Mouse (Mus musculus) layer of hippocampus, adult 9-11 months (tissue): Measurements from ENCODE around the gene Zdhhc13.

Experiments used
- DNase-seq: peaks from one replicate; pipeline ENCODE4 v3.0.0; 2022

Zdhhc13 gene

GRCm38 (mm10) chr7:48784773-48785523, 3.9 kb upstream of the Zdhhc13 start:
- no peak for DNase-seq

DNA sequence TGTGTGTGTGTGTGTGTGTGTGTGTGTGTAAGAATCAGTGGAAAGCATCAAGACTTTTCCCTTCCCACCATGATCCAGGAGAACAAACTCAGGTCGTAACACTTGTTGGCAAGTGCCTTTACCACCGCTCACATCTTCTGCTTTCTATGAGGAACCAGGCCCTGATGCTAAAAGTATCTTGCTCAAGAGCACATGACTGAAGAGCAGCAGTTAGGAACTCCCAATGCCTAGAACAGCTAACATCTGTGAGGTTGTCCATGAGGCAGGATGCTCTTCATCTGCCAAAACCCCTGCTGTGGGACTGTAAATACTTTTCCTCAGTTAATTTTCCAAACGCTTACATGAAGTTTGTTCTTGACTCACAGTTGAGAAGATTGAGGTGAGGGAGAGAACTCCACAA, 455 bp upstream of the Zdhhc13 start:
- peak; percentile 50 for DNase-seq

DNA sequence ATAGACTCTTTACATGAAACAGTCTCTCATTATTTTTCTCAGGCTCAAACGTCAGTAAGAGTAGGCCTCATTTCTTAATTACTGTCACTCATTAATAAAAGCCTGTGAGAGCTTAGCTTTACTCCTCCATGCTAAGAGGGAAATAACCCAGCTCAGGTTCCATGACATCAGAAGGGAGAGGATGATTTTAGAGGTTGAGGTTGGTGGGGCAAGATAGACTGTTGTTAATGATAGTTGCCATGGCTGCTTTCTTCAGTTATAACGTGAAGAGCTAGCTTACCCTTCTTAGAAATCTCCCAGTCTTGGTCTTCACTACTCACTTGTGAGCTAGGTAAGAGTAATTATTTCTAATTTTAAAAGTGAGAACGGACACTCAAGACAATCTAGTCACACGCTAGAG, 1.3 kb downstream of the Zdhhc13 start:
- DNase-seq = no peak

DNA sequence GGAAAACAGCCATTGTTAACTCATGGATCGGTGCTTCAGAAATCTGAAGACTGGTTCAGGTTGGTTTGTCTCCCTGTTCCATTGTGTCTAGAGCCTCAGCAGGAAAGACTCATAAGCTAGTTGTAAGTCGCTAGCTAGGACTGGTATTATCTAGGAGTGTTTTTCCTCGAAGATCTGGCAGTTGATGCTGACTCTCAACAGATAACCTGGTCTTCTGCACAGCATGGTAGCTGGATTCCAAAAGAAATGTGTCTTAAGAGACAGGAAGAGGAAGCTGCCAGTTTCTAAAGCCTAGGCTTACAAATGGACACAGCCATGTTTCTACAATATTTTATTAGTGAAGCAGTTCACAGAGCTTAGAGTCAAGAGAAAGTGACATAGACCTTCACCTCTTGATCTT, 2.6 kb downstream of the Zdhhc13 start:
- no peak for DNase-seq

- no peak for DNase-seq
These were observed 6.3 kb downstream of the Zdhhc13 start for GRCm38 (mm10) chr7:48795130-48795529.

DNA sequence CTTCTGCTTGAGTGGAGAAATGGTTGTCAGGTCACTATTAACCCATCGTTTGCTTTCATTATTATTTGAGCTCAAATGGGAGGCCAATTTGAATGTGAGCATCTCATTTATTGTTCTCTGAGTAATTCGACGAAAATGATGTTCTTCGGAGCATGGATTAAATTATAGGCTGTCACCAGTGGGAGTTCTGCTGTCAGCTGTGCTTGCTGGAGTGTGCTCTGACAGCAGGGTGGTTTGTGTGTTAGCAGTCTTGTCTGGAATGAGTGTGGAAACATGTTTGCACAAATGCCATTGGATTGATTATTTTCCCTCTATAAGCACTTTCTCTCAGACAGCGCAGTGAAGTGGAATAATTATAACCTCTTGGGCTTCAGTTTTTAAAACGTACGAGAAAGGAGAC, 14.6 kb downstream of the Zdhhc13 start:
- peak; percentile 9 for DNase-seq

DNA sequence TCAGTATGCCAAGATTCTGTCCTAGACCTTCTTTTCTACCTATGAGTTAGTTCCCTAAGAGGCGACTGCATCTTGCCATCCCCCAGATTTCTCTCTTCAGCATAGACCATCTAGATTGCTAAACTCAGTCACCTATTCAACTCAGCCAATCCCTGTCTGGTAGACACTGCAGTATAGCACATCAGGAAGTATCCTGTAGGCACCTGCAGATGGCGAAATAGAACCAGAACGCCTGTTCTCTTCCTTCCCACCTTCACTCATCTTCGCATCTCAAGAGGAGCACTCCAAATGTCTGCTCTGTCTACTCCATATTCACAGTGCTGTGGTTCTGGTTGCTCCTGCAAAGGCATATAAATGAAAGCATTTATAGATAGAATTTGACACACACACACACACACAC, 17.8 kb downstream of the Zdhhc13 start:
- no peak for DNase-seq

- no peak for DNase-seq
These were observed 21.8 kb downstream of the Zdhhc13 start for GRCm38 (mm10) chr7:48810652-48811051.

DNA sequence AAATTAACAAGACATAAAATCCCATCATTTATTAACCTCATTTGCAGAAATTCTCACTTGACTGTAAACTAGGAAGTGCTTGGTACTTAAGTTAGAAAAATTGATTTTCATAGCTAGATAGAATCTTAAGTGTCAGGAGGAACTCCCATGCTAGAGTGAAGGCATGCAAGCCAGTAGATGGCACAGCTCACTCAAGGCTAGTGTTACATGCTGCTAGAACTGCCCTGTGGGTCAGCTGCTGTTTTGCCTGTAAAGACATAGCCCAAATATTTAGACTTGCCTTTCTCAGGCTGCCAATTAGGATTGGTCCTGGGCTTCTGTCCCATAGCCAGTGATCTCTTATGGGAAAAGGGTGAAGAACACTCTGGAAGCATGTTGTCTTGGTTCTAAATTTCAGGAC, 23.6 kb downstream of the Zdhhc13 start:
- DNase-seq = no peak

DNA sequence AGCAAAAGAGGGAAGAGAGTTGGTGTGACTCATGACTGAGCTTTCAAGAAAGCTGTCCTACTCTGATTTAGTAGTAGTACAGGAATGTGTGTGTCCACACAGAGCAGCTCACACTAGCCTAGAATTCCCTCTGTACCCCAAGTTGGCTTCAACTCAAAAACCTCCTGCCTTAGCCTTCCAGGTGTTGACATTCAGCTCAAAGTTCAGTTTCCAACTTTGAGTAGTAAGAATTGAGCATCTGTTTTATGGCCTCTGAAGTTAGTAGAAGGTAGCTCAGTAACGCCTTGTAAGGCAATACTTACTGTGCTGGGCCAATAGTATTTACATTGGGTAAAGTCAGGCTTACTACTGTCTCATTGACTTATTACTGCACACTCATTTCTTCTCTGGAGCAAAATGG, 24.8 kb downstream of the Zdhhc13 start:
- DNase-seq = no peak

DNA sequence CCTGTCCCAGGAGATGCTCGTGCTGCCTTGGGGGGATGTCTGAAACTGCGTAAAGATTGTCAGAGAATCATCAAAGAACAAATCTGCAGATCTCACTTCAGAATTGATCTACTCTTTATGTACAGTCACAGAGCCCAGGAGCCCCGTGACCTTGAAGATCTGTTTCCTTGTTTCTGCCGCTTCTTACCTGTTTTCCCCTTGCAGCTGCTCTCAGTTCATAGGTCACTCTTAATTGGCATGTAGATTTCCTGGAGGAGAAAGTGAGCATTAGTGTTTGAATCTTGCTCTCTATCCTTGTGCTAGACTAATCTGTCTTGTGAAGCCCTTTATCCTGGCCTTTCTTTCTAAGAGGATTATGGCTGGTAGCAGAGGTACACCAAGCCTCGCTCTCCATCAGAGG, 32.9 kb downstream of the Zdhhc13 start:
- DNase-seq = no peak

DNA sequence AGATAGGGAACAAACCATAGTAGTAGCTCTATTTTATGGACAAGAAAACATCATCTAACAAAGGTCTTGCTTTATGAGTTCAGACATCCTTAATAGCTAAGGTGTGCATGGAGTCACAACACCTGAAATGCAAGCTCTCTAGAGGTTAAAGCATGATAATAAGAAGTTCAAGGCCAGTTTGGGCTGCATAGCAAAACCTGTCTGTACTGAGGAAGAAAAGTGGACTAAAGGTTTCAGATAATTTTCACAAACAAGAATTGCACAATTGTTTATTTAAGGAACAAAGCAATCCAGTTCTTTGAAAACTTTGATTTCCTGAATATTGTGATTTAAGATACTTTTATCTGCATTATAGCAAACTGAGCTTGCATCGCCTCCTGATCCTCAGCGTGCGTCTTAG, 34.8 kb downstream of the Zdhhc13 start:
- DNase-seq = no peak

GRCm38 (mm10) chr7:48824671-48825070, 35.9 kb downstream of the Zdhhc13 start:
- DNase-seq = no peak

GRCm38 (mm10) chr7:48825170-48825569, 36.4 kb downstream of the Zdhhc13 start:
- DNase-seq = no peak

- no peak for DNase-seq
These were observed 40.5 kb downstream of the Zdhhc13 start for GRCm38 (mm10) chr7:48829177-48829910.

- DNase-seq = no peak
These were observed 41.6 kb downstream of the Zdhhc13 start for GRCm38 (mm10) chr7:48830395-48830794.

DNA sequence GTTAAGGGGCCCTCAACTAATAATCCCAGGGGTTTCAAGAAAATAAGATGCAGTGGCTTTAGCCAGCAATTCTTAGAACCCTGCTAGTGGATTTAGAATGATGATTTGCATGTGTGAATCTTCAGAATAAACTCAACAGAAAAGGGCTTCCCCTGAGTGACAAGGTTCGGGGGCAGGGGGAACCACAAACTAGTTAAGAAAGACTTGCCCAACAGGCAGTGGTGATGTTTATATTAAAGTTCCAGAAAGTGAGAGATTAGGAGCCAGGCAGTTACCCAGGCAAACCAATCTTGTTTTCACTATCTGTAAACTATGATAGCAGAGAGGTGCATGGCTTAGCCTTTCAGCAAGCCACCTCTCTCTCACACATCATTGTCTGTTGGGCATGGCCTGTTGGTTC, 43.9 kb downstream of the Zdhhc13 start:
- no peak for DNase-seq

DNA sequence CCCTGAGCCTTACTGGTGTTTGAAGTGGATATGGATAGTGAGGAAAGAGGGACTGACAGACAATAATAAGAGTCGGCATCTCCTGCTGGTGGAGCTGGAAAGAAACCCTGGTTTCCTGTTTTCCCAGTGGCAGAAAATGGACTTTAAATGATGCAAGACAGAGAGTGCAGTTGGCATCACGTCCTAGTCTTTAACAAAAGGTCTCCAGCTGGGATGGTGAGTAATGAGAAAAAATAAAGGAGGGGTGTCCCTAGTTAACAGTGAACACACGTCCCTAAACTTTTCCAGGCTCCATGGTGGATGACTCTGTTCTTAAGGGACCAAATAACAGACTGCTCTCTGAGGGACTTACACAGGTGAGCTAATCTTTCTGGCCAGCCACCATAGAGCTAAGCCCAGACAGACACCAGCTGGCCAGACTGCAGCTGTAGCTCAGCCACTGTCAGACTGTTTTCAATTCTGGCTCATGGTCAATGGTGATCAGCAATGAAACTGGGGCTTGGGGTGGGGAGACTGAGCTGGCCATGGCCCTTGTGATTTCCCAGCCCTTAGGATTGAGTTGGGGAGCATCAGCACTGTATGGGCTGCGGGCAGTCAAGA, 45.7 kb downstream of the Zdhhc13 start:
- DNase-seq = no peak

DNA sequence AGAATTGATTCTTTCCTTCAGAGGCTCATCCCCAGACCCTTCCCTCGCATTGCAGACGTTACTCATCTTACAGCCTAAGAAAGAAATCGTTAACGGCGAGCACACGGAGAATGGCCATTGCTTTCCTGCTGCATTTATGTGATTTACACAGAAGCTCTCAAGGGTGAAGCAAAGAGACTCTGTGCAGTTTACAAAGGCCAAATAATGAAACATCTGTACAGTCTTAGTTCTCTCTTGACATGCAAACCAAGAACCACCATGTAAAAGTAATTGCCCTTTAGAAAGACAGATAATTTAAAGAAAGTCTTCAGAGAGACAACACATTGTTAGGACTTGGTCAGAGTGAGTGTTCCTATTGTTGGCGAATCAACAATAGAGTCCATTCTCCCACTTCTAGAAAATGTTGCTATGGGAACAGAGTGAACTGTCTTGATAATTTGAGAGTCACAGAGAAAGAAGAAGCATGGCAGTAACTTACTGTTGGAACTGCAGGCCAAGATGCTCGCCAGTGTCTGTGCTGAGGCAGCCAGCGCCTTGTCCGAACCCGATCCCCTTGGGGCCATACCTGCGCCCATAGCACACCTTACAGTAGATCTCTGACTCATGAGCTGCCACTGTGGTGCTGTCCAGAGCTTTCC, 46.3 kb downstream of the Zdhhc13 start:
- DNase-seq = no peak

DNA sequence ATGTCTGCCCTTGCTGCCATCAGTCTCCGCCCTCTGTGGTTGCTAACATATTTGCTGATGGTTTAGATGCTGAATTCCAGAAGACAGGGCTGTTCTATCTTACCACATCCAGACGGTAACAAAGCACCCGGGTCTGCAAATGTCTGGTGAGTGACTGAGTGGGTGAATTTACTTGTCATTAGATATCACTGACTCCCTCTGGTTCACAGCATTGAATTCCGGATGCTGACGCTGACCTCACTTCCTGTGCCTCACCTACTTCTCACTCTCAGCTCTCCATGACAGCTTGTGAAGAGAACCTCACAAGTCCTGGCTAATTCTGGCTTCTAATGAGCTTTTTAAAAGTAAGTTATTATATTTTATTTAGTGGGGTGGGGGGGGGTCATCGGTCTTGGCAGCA, 48.1 kb downstream of the Zdhhc13 start:
- DNase-seq = no peak

- no peak for DNase-seq
These were observed 49.6 kb downstream of the Zdhhc13 start for GRCm38 (mm10) chr7:48838434-48838833.

- DNase-seq = no peak
These were observed 51.7 kb downstream of the Zdhhc13 start for GRCm38 (mm10) chr7:48840545-48840944.

DNA sequence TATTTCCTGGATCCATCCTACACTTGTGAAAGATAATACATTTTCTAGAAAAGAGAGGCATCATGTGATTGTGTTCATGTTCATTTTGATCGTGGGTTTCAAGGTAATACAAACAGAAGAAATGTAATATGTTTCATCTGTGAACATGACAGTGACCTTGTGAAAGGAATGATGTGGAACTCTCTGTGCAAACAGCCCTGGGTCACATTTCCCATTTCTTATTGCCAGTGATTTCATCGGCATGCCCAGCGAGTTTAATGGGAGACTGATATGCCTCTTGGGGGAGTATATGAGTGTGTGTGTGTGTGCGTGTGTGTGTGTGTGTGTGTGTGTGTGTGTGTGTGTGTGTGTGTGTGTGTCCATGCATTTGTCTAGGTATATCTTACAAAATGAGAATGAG, 52.7 kb downstream of the Zdhhc13 start:
- no peak for DNase-seq

- DNase-seq = no peak
These were observed 53.5 kb downstream of the Zdhhc13 start for GRCm38 (mm10) chr7:48842353-48842752.
